Mouse (Mus musculus) cortical plate, adult 2 months (tissue): ENCODE data around the gene Tmem160. TPM values are rescaled to one million over a fixed set of nuclear protein-coding genes. Genes with fewer than 3 reads are reported as not detected.

Experiments
- H3K27ac ChIP-seq: fragments of 200-500 bp; 2 replicates; pipeline ENCODE4 v1.5.1; 2012; ENCODE audit warnings: low read length, control low read depth, inconsistent platforms; ENCODE audit not compliant: insufficient read depth
- H3K4me1 ChIP-seq: fragments of 200-500 bp; 2 replicates; pipeline ENCODE4 v1.6.1; 2011; ENCODE audit warnings: low read length; ENCODE audit not compliant: control insufficient read depth, insufficient read depth
- H3K4me3 ChIP-seq: fragments of 200-500 bp; 2 replicates; pipeline ENCODE4 v1.5.1; 2011; ENCODE audit warnings: mild to moderate bottlenecking, low read length, control low read depth; ENCODE audit not compliant: insufficient read depth
- CTCF ChIP-seq: fragments of 200-500 bp; IDR thresholded peaks from 2 replicates; pipeline ENCODE4 v1.5.1; 2011; ENCODE audit warnings: mild to moderate bottlenecking, control low read depth, low read length; ENCODE audit not compliant: insufficient read depth; ENCODE audit errors: extremely low read depth
- POLR2A ChIP-seq: fragments of 200-500 bp; IDR thresholded peaks from 2 replicates; pipeline ENCODE4 v1.6.1; 2011; ENCODE audit warnings: mild to moderate bottlenecking, low read length, control low read depth; ENCODE audit not compliant: insufficient read depth; ENCODE audit errors: extremely low read depth
- polyA plus RNA-seq: library from polyadenylated mRNA; depleted of rRNA; stranded (reverse); fragments of >200 nt; gene quantifications from 2 replicates; pipeline ENCODE4 v1.2.3, GENCODE M21; 2012; rRNA removed

Tmem160 gene
- polyA plus RNA-seq, 1 experiment: 115 TPM

DNA sequence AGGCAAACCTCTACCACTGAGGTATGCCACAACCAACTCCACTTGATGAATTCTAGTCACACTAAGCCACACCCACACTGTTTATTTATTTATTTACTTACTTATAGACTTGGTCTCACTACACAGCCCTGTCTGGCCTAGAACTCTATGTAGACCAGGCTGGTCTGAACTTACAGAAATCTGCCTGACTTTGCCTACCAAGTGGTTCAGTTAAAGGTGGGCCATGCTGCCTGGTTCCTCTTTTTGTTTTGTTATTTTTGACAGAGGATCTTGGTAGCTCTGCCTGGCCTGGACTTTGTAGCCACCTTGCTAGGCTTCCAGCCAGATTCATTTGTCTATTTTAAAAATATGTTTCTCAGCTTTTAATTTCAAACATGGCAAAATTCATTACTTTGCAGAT lies 36.2 kb downstream of the Tmem160 start:
- H3K27ac ChIP-seq: no peak overlapping the region
- TF ChIP-seq CTCF (no peak), POLR2A (no peak)

DNA sequence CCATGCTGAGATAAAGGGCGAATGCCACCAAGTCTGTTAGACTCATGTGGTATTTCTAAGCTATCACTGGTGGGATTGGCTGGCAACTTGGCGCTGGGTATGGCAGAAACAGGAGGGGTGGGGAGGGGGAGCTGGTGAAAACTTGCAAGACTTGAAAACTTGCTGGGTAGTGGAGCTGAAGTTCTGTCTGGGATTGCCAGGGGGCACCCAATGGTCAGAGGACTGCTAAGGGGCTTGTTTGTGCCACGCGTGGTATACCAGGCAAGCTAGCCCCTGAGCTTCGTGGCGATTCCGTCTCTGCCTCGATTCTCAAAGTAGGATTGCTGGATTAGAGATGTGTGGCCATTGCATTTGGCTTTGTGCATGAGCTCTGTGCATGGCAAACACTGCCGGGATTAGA lies 37.4 kb downstream of the Tmem160 start:
- TF ChIP-seq POLR2A (no peak), CTCF (no peak)
- Histone ChIP-seq H3K4me3 (no peak overlapping the region), H3K27ac (no peak overlapping the region), H3K4me1 (no peaks in the 10 kb centered on the region)

More for the DNA sequence above, 36.2 kb downstream of the Tmem160 start:
- Histone ChIP-seq H3K4me3 (no peak overlapping the region), H3K4me1 (no peaks in the 10 kb centered on the region)

DNA sequence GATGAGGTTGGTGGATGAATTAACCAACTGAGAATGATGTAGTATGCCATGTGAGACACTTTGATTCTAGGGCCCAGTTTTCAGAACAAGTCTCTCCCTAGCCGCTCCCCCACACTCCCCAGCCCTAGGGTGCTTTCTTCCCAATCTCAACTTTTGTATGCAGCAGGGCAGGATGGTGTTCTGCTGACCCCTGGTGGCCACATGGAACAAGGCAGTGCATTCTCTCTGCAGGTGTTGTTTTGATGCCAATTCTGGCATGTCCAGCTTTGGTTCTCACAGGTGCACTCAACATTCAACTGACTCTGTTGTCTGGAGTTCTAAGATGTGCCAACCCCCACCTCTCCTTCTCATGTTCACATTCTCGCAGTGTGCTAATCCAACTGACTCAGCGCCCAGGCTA lies 39.2 kb downstream of the Tmem160 start:
- H3K4me1 ChIP-seq: no peaks in the 10 kb centered on the region
- no peak overlapping the region for H3K4me3 ChIP-seq
- no peak overlapping the region for H3K27ac ChIP-seq
- peak; percentile 96 for TF ChIP-seq CTCF
- no peak for TF ChIP-seq POLR2A

DNA sequence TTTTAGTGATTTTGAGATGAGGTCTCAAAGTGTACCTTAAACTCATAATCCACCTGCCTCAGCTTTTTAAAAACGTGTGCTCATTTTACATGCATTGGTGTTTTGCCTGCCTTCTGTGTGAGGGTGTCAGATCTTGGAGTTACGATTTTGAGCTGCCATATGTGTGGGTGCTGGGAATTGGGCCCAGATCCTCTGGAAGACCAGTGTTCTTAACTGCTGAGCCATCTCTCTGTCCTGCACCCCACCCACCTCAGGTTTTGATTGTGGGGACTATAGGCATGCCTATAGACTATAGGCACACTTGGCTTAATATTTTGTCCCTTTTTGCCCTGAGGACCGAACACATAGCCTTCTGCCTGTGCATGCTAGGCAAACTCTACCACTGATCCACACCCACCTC lies 39.6 kb downstream of the Tmem160 start:
- TF ChIP-seq CTCF: no peak
- TF ChIP-seq POLR2A: no peak
- H3K27ac ChIP-seq: no peak overlapping the region
- no peaks in the 10 kb centered on the region for H3K4me1 ChIP-seq
- no peak overlapping the region for H3K4me3 ChIP-seq

DNA sequence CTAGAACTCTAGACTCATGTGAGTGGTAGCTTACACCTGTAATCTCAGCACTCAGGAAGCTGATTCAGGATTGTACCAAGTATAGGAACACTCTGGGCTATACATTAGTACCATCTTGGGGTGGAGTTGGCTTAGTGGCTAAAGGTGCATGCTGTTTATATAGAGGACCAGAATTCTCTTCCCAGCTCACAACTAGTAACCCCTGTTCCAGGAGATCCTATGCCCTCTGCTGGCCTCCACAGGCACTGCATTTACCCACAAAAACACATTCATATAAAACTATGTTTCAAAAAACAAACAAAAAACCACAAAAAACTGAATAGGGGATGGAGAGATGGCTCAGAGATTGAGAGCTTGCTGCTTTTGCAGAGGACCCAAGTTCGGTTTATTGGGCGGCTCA lies 40.8 kb downstream of the Tmem160 start:
- TF ChIP-seq POLR2A (no peak), CTCF (peak; percentile 64)
- Histone ChIP-seq H3K27ac (no peak overlapping the region), H3K4me3 (no peak overlapping the region), H3K4me1 (no peaks in the 10 kb centered on the region)

DNA sequence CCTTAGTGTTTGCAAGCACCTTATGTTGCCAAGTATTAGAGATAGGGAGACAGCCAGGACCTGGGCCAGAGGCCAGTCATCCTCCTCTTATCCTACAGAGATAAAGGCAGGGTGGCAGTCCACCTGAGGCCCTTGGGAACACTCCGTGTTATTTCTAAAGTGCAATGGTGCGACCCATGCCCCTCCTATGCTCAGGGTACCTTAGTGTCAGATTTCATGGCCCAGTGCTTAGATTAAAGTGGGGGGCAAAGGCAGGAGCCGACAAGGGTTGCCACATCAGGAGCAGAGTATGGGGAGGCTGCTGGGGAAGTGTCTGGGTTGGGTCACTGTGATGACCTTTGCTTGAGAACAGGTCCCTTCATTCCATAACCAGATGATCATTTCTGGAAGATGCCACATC lies 43.7 kb downstream of the Tmem160 start:
- no peak overlapping the region for H3K4me3 ChIP-seq
- TF ChIP-seq CTCF (no peak), POLR2A (no peak)

DNA sequence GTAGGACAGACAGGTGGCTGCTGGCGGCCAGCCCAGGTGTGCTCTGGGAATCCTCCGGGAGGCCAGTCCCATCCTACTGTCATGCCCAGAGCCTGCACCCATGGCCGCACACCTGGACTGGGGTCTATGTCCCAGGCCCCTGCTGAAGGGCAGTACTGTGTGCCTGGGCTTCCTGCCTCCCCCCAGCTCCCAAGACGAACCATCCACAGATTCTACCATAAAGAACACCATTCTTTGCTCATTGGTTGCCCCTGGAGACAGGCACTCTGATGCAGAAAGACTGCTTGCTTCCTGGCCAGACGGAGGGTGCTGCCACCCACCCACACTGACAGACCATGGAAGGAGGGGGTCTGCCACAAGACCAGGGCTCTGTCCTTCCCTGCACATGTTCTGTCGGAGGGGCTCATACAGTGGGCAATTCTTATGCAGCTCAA lies 47.1 kb downstream of the Tmem160 start:
- H3K4me1 ChIP-seq: 0 out of 2 replicates have a peak, but pooled peaks cover 1% of the 10 kb centered on the region
- H3K27ac ChIP-seq: no peak overlapping the region
- H3K4me3 ChIP-seq: no peak overlapping the region
- no peak for TF ChIP-seq CTCF
- no peak for TF ChIP-seq POLR2A

More for the DNA sequence above, 43.7 kb downstream of the Tmem160 start:
- Histone ChIP-seq H3K27ac (no peak overlapping the region), H3K4me1 (0 out of 2 replicates have a peak, but pooled peaks cover 1% of the 10 kb centered on the region)

DNA sequence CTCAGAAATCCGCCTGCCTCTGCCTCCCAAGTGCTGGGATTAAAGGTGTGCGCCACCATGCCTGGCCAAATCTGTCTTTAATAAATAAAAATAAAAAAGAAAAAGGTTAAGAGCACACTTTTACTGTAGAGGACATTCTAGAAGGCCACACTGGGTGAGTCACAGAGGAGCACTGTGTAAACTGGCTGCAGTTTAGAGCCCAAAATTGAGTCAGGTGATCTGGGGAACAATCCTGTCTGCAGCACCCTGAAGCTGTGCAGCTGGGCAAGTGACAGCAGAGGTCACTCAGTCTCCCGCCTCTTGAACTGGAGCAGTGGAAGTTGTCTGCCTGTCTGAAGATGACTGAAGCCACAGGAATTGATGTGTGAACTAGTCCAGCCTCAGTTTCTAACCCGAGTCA lies 49.0 kb downstream of the Tmem160 start:
- Histone ChIP-seq H3K27ac (no peak overlapping the region), H3K4me3 (no peak overlapping the region), H3K4me1 (0 out of 2 replicates have a peak, but pooled peaks cover 1% of the 10 kb centered on the region)
- TF ChIP-seq POLR2A (no peak), CTCF (no peak)

DNA sequence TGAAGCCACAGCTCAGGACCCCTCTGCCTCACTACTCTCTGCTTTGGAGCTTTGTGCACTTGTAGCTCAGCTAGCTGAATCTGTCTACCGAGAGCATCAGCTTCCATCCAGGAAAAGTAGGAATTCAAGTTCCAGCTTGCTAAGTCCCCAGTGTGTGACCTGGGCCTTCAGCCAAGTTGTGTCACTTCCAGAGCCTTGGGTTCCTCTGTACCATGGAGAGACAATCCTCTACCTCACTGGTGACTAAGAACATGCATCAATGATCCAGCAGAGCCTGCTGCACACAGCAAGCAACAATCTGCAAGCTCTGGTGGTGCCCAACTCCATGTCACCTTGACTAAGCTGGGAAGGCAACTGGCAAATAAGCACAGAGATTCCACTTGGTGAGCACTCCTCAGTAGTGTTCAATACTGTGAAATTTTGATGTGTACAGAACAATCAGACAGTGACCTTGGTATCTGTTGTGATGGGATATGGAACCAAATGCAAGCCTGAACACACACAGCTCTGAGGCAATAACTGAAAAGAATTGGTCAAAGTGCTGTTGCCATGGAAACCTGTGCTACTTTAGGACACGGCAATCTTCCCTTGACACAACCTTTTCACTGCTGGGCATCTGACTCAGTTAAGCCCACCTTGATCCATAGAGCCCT lies 52.1 kb downstream of the Tmem160 start:
- no peak overlapping the region for H3K4me3 ChIP-seq
- TF ChIP-seq POLR2A (no peak), CTCF (no peak)
- no peak overlapping the region for H3K27ac ChIP-seq
- 0 out of 2 replicates have a peak, but pooled peaks cover 1% of the 10 kb centered on the region for H3K4me1 ChIP-seq

Other genes starting within 250 kb of the Tmem160 start
- 10.8 and 11.5 TPM in 2 replicates for gene Dhx34, start 230.7 kb upstream of the Tmem160 start, polyA plus RNA-seq
- gene C5ar2, start 208.6 kb upstream of the Tmem160 start, polyA plus RNA-seq: 0.48 and 0.57 TPM in 2 replicates
- gene C5ar1, start 193.2 kb upstream of the Tmem160 start, polyA plus RNA-seq: 1.5 and 2.0 TPM in 2 replicates
- 49.8 and 53.2 TPM in 2 replicates for gene Inafm1, start 179.2 kb upstream of the Tmem160 start, polyA plus RNA-seq
- 68.9 and 79.1 TPM in 2 replicates for gene Ccdc9, start 166.0 kb upstream of the Tmem160 start, polyA plus RNA-seq
- 8.1 and 11.2 TPM in 2 replicates for gene Bbc3, start 144.4 kb upstream of the Tmem160 start, polyA plus RNA-seq
- gene Sae1, start 65.0 kb upstream of the Tmem160 start, polyA plus RNA-seq: 95.8 and 97.1 TPM in 2 replicates
- 33.9 and 38.9 TPM in 2 replicates for gene Zc3h4, start 51.9 kb upstream of the Tmem160 start, polyA plus RNA-seq
- 10.7 and 13.0 TPM in 2 replicates for gene Npas1, start 24.9 kb downstream of the Tmem160 start, polyA plus RNA-seq
- 56.9 and 58.3 TPM in 2 replicates for gene Arhgap35, start 162.2 kb downstream of the Tmem160 start, polyA plus RNA-seq
- gene Ceacam15, start 222.9 kb downstream of the Tmem160 start, polyA plus RNA-seq: 0.08 TPM in 1 of 2 replicates, not detected in the other